Mouse (Mus musculus): ENCODE measurements around the gene U90926. TPM values are rescaled to one million over a fixed set of nuclear protein-coding genes. Genes with fewer than 3 reads are reported as not detected.
"Not testable (repeated sequence)": the region's sequence is repeated elsewhere in the genome, so short reads cannot be mapped to it uniquely, and the experiment has no call there.

The U90926 gene
- polyA plus RNA-seq, 1 experiment: not detected

- TF ChIP-seq CTCF (IDR thresholded peaks at IDR 0.05; ENCODE audit: control insufficient read depth, insufficient read depth, low read length) (no peak), POLR2A (IDR thresholded peaks at IDR 0.05; ENCODE audit: borderline replicate concordance, control insufficient read depth, low read depth, low read length) (no peak)
- H3K4me1 ChIP-seq (ENCODE audit: control insufficient read depth, insufficient read depth, low read length): no peaks in the 10 kb centered on the region
- WGBS: 74% methylated on average over 6 of the region's 6 CpGs
- no peak overlapping the region for H3K27ac ChIP-seq (ENCODE audit: control insufficient read depth, insufficient read depth, low read depth, low read length, poor library complexity)
- H3K4me3 ChIP-seq (replicated peaks; ENCODE audit: control insufficient read depth, low read depth, low read length): no peak overlapping the region
Observed at GRCm38 (mm10) chr5:92206121-92206520, 9.1 kb downstream of the U90926 start.

GRCm38 (mm10) chr5:92205706-92206105 lies 9.5 kb downstream of the U90926 start:
- no peak overlapping the region for H3K4me3 ChIP-seq (replicated peaks; ENCODE audit: control insufficient read depth, low read depth, low read length)
- TF ChIP-seq CTCF (IDR thresholded peaks at IDR 0.05; ENCODE audit: control insufficient read depth, insufficient read depth, low read length) (no peak), POLR2A (IDR thresholded peaks at IDR 0.05; ENCODE audit: borderline replicate concordance, control insufficient read depth, low read depth, low read length) (no peak)
- no peaks in the 10 kb centered on the region for H3K4me1 ChIP-seq (ENCODE audit: control insufficient read depth, insufficient read depth, low read length)
- WGBS: 76% methylated on average over 5 of the region's 5 CpGs
- no peak overlapping the region for H3K27ac ChIP-seq (ENCODE audit: control insufficient read depth, insufficient read depth, low read depth, low read length, poor library complexity)

GRCm38 (mm10) chr5:92205184-92205583 lies 10.0 kb downstream of the U90926 start:
- WGBS: 5% methylated on average over 7 of the region's 7 CpGs

GRCm38 (mm10) chr5:92204162-92205036 lies 10.8 kb downstream of the U90926 start:
- Histone ChIP-seq H3K4me3 (replicated peaks; ENCODE audit: control insufficient read depth, low read depth, low read length) (no peak overlapping the region), H3K27ac (ENCODE audit: control insufficient read depth, insufficient read depth, low read depth, low read length, poor library complexity) (no peak overlapping the region), H3K4me1 (ENCODE audit: control insufficient read depth, insufficient read depth, low read length) (no peaks in the 10 kb centered on the region)
- WGBS: 50% methylated on average over 6 of the region's 6 CpGs
- TF ChIP-seq CTCF (IDR thresholded peaks at IDR 0.05; ENCODE audit: control insufficient read depth, insufficient read depth, low read length) (no peak), POLR2A (IDR thresholded peaks at IDR 0.05; ENCODE audit: borderline replicate concordance, control insufficient read depth, low read depth, low read length) (no peak)

More at GRCm38 (mm10) chr5:92205184-92205583, 10.0 kb downstream of the U90926 start:
- Histone ChIP-seq H3K4me1 (ENCODE audit: control insufficient read depth, insufficient read depth, low read length) (no peaks in the 10 kb centered on the region), H3K27ac (ENCODE audit: control insufficient read depth, insufficient read depth, low read depth, low read length, poor library complexity) (no peak overlapping the region), H3K4me3 (replicated peaks; ENCODE audit: control insufficient read depth, low read depth, low read length) (no peak overlapping the region)
- TF ChIP-seq POLR2A (IDR thresholded peaks at IDR 0.05; ENCODE audit: borderline replicate concordance, control insufficient read depth, low read depth, low read length) (no peak), CTCF (IDR thresholded peaks at IDR 0.05; ENCODE audit: control insufficient read depth, insufficient read depth, low read length) (no peak)

GRCm38 (mm10) chr5:92198266-92198665 lies 16.9 kb downstream of the U90926 start:
- TF ChIP-seq CTCF (IDR thresholded peaks at IDR 0.05; ENCODE audit: control insufficient read depth, insufficient read depth, low read length): no peak
- TF ChIP-seq POLR2A (IDR thresholded peaks at IDR 0.05; ENCODE audit: borderline replicate concordance, control insufficient read depth, low read depth, low read length): no peak
- H3K4me3 ChIP-seq (replicated peaks; ENCODE audit: control insufficient read depth, low read depth, low read length): no peak overlapping the region
- no peaks in the 10 kb centered on the region for H3K4me1 ChIP-seq (ENCODE audit: control insufficient read depth, insufficient read depth, low read length)
- WGBS: 87% methylated on average over 8 of the region's 8 CpGs
- no peak overlapping the region for H3K27ac ChIP-seq (ENCODE audit: control insufficient read depth, insufficient read depth, low read depth, low read length, poor library complexity)

GRCm38 (mm10) chr5:92196895-92197811 lies 18.1 kb downstream of the U90926 start:
- Histone ChIP-seq H3K4me1 (ENCODE audit: control insufficient read depth, insufficient read depth, low read length) (no peaks in the 10 kb centered on the region), H3K27ac (ENCODE audit: control insufficient read depth, insufficient read depth, low read depth, low read length, poor library complexity) (no peak overlapping the region), H3K4me3 (replicated peaks; ENCODE audit: control insufficient read depth, low read depth, low read length) (no peak overlapping the region)
- no peak for TF ChIP-seq CTCF (IDR thresholded peaks at IDR 0.05; ENCODE audit: control insufficient read depth, insufficient read depth, low read length)
- TF ChIP-seq POLR2A (IDR thresholded peaks at IDR 0.05; ENCODE audit: borderline replicate concordance, control insufficient read depth, low read depth, low read length): no peak
- WGBS: 92% methylated on average over 15 of the region's 15 CpGs

- not testable (repeated sequence) for H3K4me1 ChIP-seq (ENCODE audit: control insufficient read depth, insufficient read depth, low read length); H3K4me3 ChIP-seq (replicated peaks; ENCODE audit: control insufficient read depth, low read depth, low read length); H3K27ac ChIP-seq (ENCODE audit: control insufficient read depth, insufficient read depth, low read depth, low read length, poor library complexity)
- 47% methylated on average over 2 of the region's 2 CpGs for WGBS
- peak; percentile 65 for TF ChIP-seq CTCF (IDR thresholded peaks at IDR 0.05; ENCODE audit: control insufficient read depth, insufficient read depth, low read length)
Observed at GRCm38 (mm10) chr5:92195716-92196115, 19.5 kb downstream of the U90926 start.

GRCm38 (mm10) chr5:92188881-92189483 lies 26.2 kb downstream of the U90926 start:
- no peak overlapping the region for H3K27ac ChIP-seq (ENCODE audit: control insufficient read depth, insufficient read depth, low read depth, low read length, poor library complexity)
- WGBS: 87% methylated on average over 7 of the region's 7 CpGs
- H3K4me3 ChIP-seq (replicated peaks; ENCODE audit: control insufficient read depth, low read depth, low read length): no peak overlapping the region
- H3K4me1 ChIP-seq (ENCODE audit: control insufficient read depth, insufficient read depth, low read length): no peaks in the 10 kb centered on the region
- TF ChIP-seq POLR2A (IDR thresholded peaks at IDR 0.05; ENCODE audit: borderline replicate concordance, control insufficient read depth, low read depth, low read length): no peak
- no peak for TF ChIP-seq CTCF (IDR thresholded peaks at IDR 0.05; ENCODE audit: control insufficient read depth, insufficient read depth, low read length)

Data from bone marrow, adult 2 months (tissue).